Mouse (Mus musculus): ENCODE results near the gene Capn12.

Capn12 gene

GRCm38 (mm10) chr7:28923865-28924291, 42.7 kb downstream of the Capn12 start:
- ChIA-PET CTCF (interaction anchor here in 2 of 4 experiments (0.6 to 1.0 kb wide), 3 partner anchors 41 to 397 kb away, joined by 3 to 7 read pairs (median 4); no protein-coding TSS in a partner anchor), POLR2A (interaction anchor here in 3 of 4 experiments (0.6 to 4.5 kb wide), 23 partner anchors 8 to 183 kb away, joined by 3 to 26 read pairs (median 5); partner anchors contain the start of genes Capn12 (in 1 of the 3), Eif3k (in 1 of the 3), Map4k1 (in 1 of the 3) and Mrps12 (in 1 of the 3))

- POLR2A ChIA-PET, result interaction anchor here in 3 of 4 experiments (0.8 to 5.5 kb wide), 16 partner anchors 7 to 115 kb away, joined by 3 to 31 read pairs (median 4); partner anchors contain the start of genes Eif3k (in 1 of the 3) and Map4k1 (in 1 of the 3)
- CTCF ChIA-PET, result interaction anchor here in 3 of 4 experiments (0.6 to 1.3 kb wide), 4 partner anchors 8 to 131 kb away, joined by 3 to 8 read pairs (median 3); no protein-coding TSS in a partner anchor
These were observed 43.6 kb downstream of the Capn12 start for GRCm38 (mm10) chr7:28924802-28925201.

GRCm38 (mm10) chr7:28925317-28925716, 44.1 kb downstream of the Capn12 start:
- POLR2A ChIA-PET, result interaction anchor here (0.8 to 5.5 kb wide), 13 partner anchors 9 to 115 kb away, joined by 3 to 31 read pairs (median 4); no protein-coding TSS in a partner anchor
- CTCF ChIA-PET, result interaction anchor here in 3 of 4 experiments (0.5 to 1.3 kb wide), 6 partner anchors 8 to 198 kb away, joined by 3 to 8 read pairs (median 3); no protein-coding TSS in a partner anchor

GRCm38 (mm10) chr7:28926172-28926571, 45.0 kb downstream of the Capn12 start:
- ChIA-PET CTCF (interaction anchor here in 3 of 4 experiments (0.5 to 1.3 kb wide), 4 partner anchors 9 to 66 kb away, joined by 3 to 8 read pairs (median 4); no protein-coding TSS in a partner anchor), POLR2A (interaction anchor here (0.6 to 5.5 kb wide), 15 partner anchors 9 to 116 kb away, joined by 3 to 31 read pairs (median 3); no protein-coding TSS in a partner anchor)

- CTCF ChIA-PET, result interaction anchor here in 3 of 4 experiments (0.6 to 1.2 kb wide), 6 partner anchors 9 to 130 kb away, joined by 3 to 7 read pairs (median 4); no protein-coding TSS in a partner anchor
- POLR2A ChIA-PET, result interaction anchor here (0.6 to 5.5 kb wide), 27 partner anchors 8 to 187 kb away, joined by 3 to 31 read pairs (median 4); partner anchors contain the start of genes Eif3k (in 2 of the 4), Map4k1 (in 2 of the 4), Actn4 (in 1 of the 4) and Capn12 (in 1 of the 4)
These were observed 48.2 kb downstream of the Capn12 start for GRCm38 (mm10) chr7:28929381-28929780.

GRCm38 (mm10) chr7:28930320-28931031, 49.3 kb downstream of the Capn12 start:
- ChIA-PET CTCF (interaction anchor here in 2 of 4 experiments (0.8 to 1.0 kb wide), 3 partner anchors 9 to 14 kb away, joined by 3 read pairs; no protein-coding TSS in a partner anchor), POLR2A (interaction anchor here in 3 of 4 experiments (0.5 to 14.1 kb wide), 15 partner anchors 7 to 1335 kb away, joined by 3 to 235 read pairs (median 4); partner anchors contain the start of genes Eif3k (in 2 of the 3), Actn4 (in 1 of the 3) and Map4k1 (in 1 of the 3))

- ChIA-PET POLR2A (interaction anchor here in 3 of 4 experiments (0.6 to 14.1 kb wide), 15 partner anchors 8 to 50 kb away, joined by 3 to 235 read pairs (median 4); partner anchors contain the start of genes Eif3k (in 2 of the 3), Actn4 (in 1 of the 3) and Map4k1 (in 1 of the 3)), CTCF (interaction anchor here in 2 of 4 experiments (0.8 to 1.0 kb wide), 3 partner anchors 8 to 14 kb away, joined by 3 read pairs; no protein-coding TSS in a partner anchor)
These were observed 49.9 kb downstream of the Capn12 start for GRCm38 (mm10) chr7:28931032-28931694.

- ChIA-PET POLR2A (interaction anchor here in 2 of 4 experiments (0.8 to 14.1 kb wide), 11 partner anchors 8 to 50 kb away, joined by 3 to 235 read pairs (median 4); partner anchors contain the start of genes Actn4 (in 1 of the 2), Eif3k (in 1 of the 2) and Map4k1 (in 1 of the 2)), CTCF (no interaction called here)
These were observed 50.4 kb downstream of the Capn12 start for GRCm38 (mm10) chr7:28931695-28932039.

- ChIA-PET POLR2A (interaction anchor here in 3 of 4 experiments (0.6 to 14.1 kb wide), 16 partner anchors 9 to 306 kb away, joined by 3 to 235 read pairs (median 4); partner anchors contain the start of genes Eif3k (in 1 of the 3) and Map4k1 (in 1 of the 3)), CTCF (no interaction called here)
These were observed 51.3 kb downstream of the Capn12 start for GRCm38 (mm10) chr7:28932421-28933041.

GRCm38 (mm10) chr7:28933825-28934224, 52.6 kb downstream of the Capn12 start:
- ChIA-PET POLR2A (interaction anchor here in 1 of 4 experiments (1.0 to 14.1 kb wide), 6 partner anchors 9 to 48 kb away, joined by 3 to 235 read pairs (median 6); partner anchors contain the start of genes Eif3k and Map4k1), CTCF (interaction anchor here in 1 of 4 experiments (0.9 kb wide), 1 partner anchor 21 kb away, joined by 3 read pairs; no protein-coding TSS in a partner anchor)

GRCm38 (mm10) chr7:28936787-28937186, 55.6 kb downstream of the Capn12 start:
- ChIA-PET POLR2A (interaction anchor here in 3 of 4 experiments (0.7 to 14.1 kb wide), 18 partner anchors 9 to 127 kb away, joined by 3 to 235 read pairs (median 4); partner anchors contain the start of genes Eif3k (in 1 of the 3) and Map4k1 (in 1 of the 3)), CTCF (interaction anchor here (0.6 to 0.8 kb wide), 5 partner anchors 20 to 164 kb away, joined by 3 to 5 read pairs (median 4); no protein-coding TSS in a partner anchor)

- POLR2A ChIA-PET, result interaction anchor here (0.5 to 14.1 kb wide), 43 partner anchors 8 to 454 kb away, joined by 3 to 235 read pairs (median 4); partner anchors contain the start of genes Eif3k (in 3 of the 4), Map4k1 (in 2 of the 4), Actn4 (in 1 of the 4) and Hnrnpl (in 1 of the 4)
- CTCF ChIA-PET, result interaction anchor here (0.5 to 2.1 kb wide), 14 partner anchors 8 to 474 kb away, joined by 3 to 10 read pairs (median 4); partner anchors contain the start of gene Actn4 (in 1 of the 4)
These were observed 57.4 kb downstream of the Capn12 start for GRCm38 (mm10) chr7:28938654-28939053.

GRCm38 (mm10) chr7:28939418-28940183, 58.4 kb downstream of the Capn12 start:
- POLR2A ChIA-PET, result interaction anchor here (0.6 to 14.1 kb wide), 50 partner anchors 9 to 1424 kb away, joined by 3 to 235 read pairs (median 4); partner anchors contain the start of genes Eif3k (in 3 of the 4), Map4k1 (in 3 of the 4), Actn4 (in 1 of the 4) and Hnrnpl (in 1 of the 4)
- CTCF ChIA-PET, result interaction anchor here (0.5 to 2.1 kb wide), 16 partner anchors 9 to 534 kb away, joined by 3 to 10 read pairs (median 4); no protein-coding TSS in a partner anchor

- CTCF ChIA-PET, result interaction anchor here in 1 of 4 experiments (0.5 kb wide), 1 partner anchor 1641 kb away, joined by 3 read pairs; no protein-coding TSS in a partner anchor
- POLR2A ChIA-PET, result interaction anchor here in 2 of 4 experiments (0.5 to 14.1 kb wide), 18 partner anchors 8 to 305 kb away, joined by 3 to 235 read pairs (median 5); partner anchors contain the start of genes Actn4 (in 1 of the 2), Eif3k (in 1 of the 2) and Map4k1 (in 1 of the 2)
These were observed 59.9 kb downstream of the Capn12 start for GRCm38 (mm10) chr7:28941129-28941528.

- CTCF ChIA-PET, result interaction anchor here in 1 of 4 experiments (0.5 kb wide), 1 partner anchor 1640 kb away, joined by 3 read pairs; no protein-coding TSS in a partner anchor
- POLR2A ChIA-PET, result interaction anchor here in 3 of 4 experiments (0.5 to 14.1 kb wide), 12 partner anchors 10 to 305 kb away, joined by 3 to 235 read pairs (median 4); partner anchors contain the start of genes Actn4 (in 1 of the 3), Eif3k (in 1 of the 3) and Map4k1 (in 1 of the 3)
These were observed 60.3 kb downstream of the Capn12 start for GRCm38 (mm10) chr7:28941542-28941941.

Data from embryonic stem cell, embryonic (primary cell).